Mouse (Mus musculus): ENCODE data around the gene Maff. TPM values are rescaled to one million over a fixed set of nuclear protein-coding genes. Genes with fewer than 3 reads are reported as not detected.

Gene Maff
- 3.3 TPM for polyA plus RNA-seq (2015; fragmentation: Illumina TruSeq; extraction: RNeasy Lipid Tissue Mini Kit (QIAGEN cat#74804); ENCODE audit: insufficient read depth, low replicate concordance)

GRCm38 (mm10) chr15:79346051-79346793 lies at the start of gene Maff:
Gene Maff (plus strand): TSS chr15:79346621.

GRCm38 (mm10) chr15:79328058-79328938 lies 18.1 kb upstream of the Maff start, which contains the start of gene Pla2g6:
Gene Pla2g6 (minus strand): TSS chr15:79328390.

GRCm38 (mm10) chr15:79402836-79403762 lies 56.7 kb downstream of the Maff start, which contains the start of gene Tmem184b:
Gene Tmem184b (minus strand): TSS chr15:79403569.

Other genes starting within 250 kb of the Maff start
- gene Micall1, start 237.7 kb upstream of the Maff start, polyA plus RNA-seq (2015; fragmentation: Illumina TruSeq; extraction: RNeasy Lipid Tissue Mini Kit (QIAGEN cat#74804); ENCODE audit: insufficient read depth, low replicate concordance), result 15.0 TPM
- gene Polr2f, start 205.6 kb upstream of the Maff start, polyA plus RNA-seq (2015; fragmentation: Illumina TruSeq; extraction: RNeasy Lipid Tissue Mini Kit (QIAGEN cat#74804); ENCODE audit: insufficient read depth, low replicate concordance), result 23.0 TPM
- 0.72 TPM for gene 1700088E04Rik, start 205.4 kb upstream of the Maff start, polyA plus RNA-seq (2015; fragmentation: Illumina TruSeq; extraction: RNeasy Lipid Tissue Mini Kit (QIAGEN cat#74804); ENCODE audit: insufficient read depth, low replicate concordance)
- gene Sox10, start 181.4 kb upstream of the Maff start, polyA plus RNA-seq (2015; fragmentation: Illumina TruSeq; extraction: RNeasy Lipid Tissue Mini Kit (QIAGEN cat#74804); ENCODE audit: insufficient read depth, low replicate concordance), result 0.08 TPM
- gene Pick1, start 117.4 kb upstream of the Maff start, polyA plus RNA-seq (2015; fragmentation: Illumina TruSeq; extraction: RNeasy Lipid Tissue Mini Kit (QIAGEN cat#74804); ENCODE audit: insufficient read depth, low replicate concordance), result 26.3 TPM
- 0.22 TPM for gene Gm49486, start 117.2 kb upstream of the Maff start, polyA plus RNA-seq (2015; fragmentation: Illumina TruSeq; extraction: RNeasy Lipid Tissue Mini Kit (QIAGEN cat#74804); ENCODE audit: insufficient read depth, low replicate concordance)
- not detected for gene Slc16a8, start 91.9 kb upstream of the Maff start, polyA plus RNA-seq (2015; fragmentation: Illumina TruSeq; extraction: RNeasy Lipid Tissue Mini Kit (QIAGEN cat#74804); ENCODE audit: insufficient read depth, low replicate concordance)
- gene Baiap2l2, start 61.1 kb upstream of the Maff start, polyA plus RNA-seq (2015; fragmentation: Illumina TruSeq; extraction: RNeasy Lipid Tissue Mini Kit (QIAGEN cat#74804); ENCODE audit: insufficient read depth, low replicate concordance), result not detected
- 2.6 TPM for gene Pla2g6, start 18.2 kb upstream of the Maff start, polyA plus RNA-seq (2015; fragmentation: Illumina TruSeq; extraction: RNeasy Lipid Tissue Mini Kit (QIAGEN cat#74804); ENCODE audit: insufficient read depth, low replicate concordance)
- gene Tmem184b, start 56.9 kb downstream of the Maff start, polyA plus RNA-seq (2015; fragmentation: Illumina TruSeq; extraction: RNeasy Lipid Tissue Mini Kit (QIAGEN cat#74804); ENCODE audit: insufficient read depth, low replicate concordance), result 12.5 TPM
- 18.6 TPM for gene Csnk1e, start 108.9 kb downstream of the Maff start, polyA plus RNA-seq (2015; fragmentation: Illumina TruSeq; extraction: RNeasy Lipid Tissue Mini Kit (QIAGEN cat#74804); ENCODE audit: insufficient read depth, low replicate concordance)
- gene Kcnj4, start 158.6 kb downstream of the Maff start, polyA plus RNA-seq (2015; fragmentation: Illumina TruSeq; extraction: RNeasy Lipid Tissue Mini Kit (QIAGEN cat#74804); ENCODE audit: insufficient read depth, low replicate concordance), result not detected
- 2.1 TPM for gene Kdelr3, start 169.8 kb downstream of the Maff start, polyA plus RNA-seq (2015; fragmentation: Illumina TruSeq; extraction: RNeasy Lipid Tissue Mini Kit (QIAGEN cat#74804); ENCODE audit: insufficient read depth, low replicate concordance)
- 623 TPM for gene Ddx17, start 200.1 kb downstream of the Maff start, polyA plus RNA-seq (2015; fragmentation: Illumina TruSeq; extraction: RNeasy Lipid Tissue Mini Kit (QIAGEN cat#74804); ENCODE audit: insufficient read depth, low replicate concordance)

Data from spleen, adult 10 weeks (tissue).